Mouse (Mus musculus) left cerebral cortex, adult 2 months (tissue): ENCODE results near the gene Pgm5. TPM values are rescaled to one million over a fixed set of nuclear protein-coding genes. Genes with fewer than 3 reads are reported as not detected.

Source experiments
- DNase-seq, 2 experiments: peaks; one replicate each; pipeline ENCODE4 v3.0.0; 2021 to 2022; ENCODE audit warnings: low spot score in 2 of 2, mixed read lengths in 1 of 2; ENCODE audit errors: extremely low spot score in 1 of 2
- H3K27ac ChIP-seq: fragments of 200-600 bp; 2 replicates; pipeline ENCODE4 v1.8.1; 2022
- H3K4me3 ChIP-seq: fragments of 200-600 bp; 2 replicates; pipeline ENCODE4 v1.8.1; 2022
- CTCF ChIP-seq: fragments of 200-600 bp; IDR thresholded peaks from 2 replicates; pipeline ENCODE4 v1.8.1; 2022; ENCODE audit warnings: antibody characterized with exemption, mild to moderate bottlenecking, moderate library complexity
- intact Hi-C: fragments of 180-260 bp; cut with DNase I; formaldehyde crosslinking; loops from one replicate; pipeline ENCODE4 v1.15.1; 2025
- total RNA-seq, 2 experiments: library from RNA; stranded (reverse); gene quantifications; 2 replicates each; pipeline ENCODE4 v1.2.3; 2021

Gene Pgm5
- total RNA-seq, 2 experiments from 2014 or later, result 6.2 to 6.3 TPM

GRCm38 (mm10) chr19:24851456-24852315, 10.0 kb downstream of the Pgm5 start:
- TF ChIP-seq CTCF, result no peak
- Histone ChIP-seq H3K27ac (no peak overlapping the region), H3K4me3 (no peak overlapping the region)
- DNase-seq, result no peak
- intact Hi-C loops, result no loop called here

GRCm38 (mm10) chr19:24848844-24849243, 12.8 kb downstream of the Pgm5 start:
- intact Hi-C loops, result no loop called here

GRCm38 (mm10) chr19:24848345-24848744, 13.3 kb downstream of the Pgm5 start:
- intact Hi-C loops, result no loop called here
- no peak for TF ChIP-seq CTCF
- no peak for DNase-seq
- Histone ChIP-seq H3K4me3 (no peak overlapping the region), H3K27ac (no peak overlapping the region)

More at GRCm38 (mm10) chr19:24848844-24849243, 12.8 kb downstream of the Pgm5 start:
- Histone ChIP-seq H3K27ac (no peak overlapping the region), H3K4me3 (no peak overlapping the region)
- TF ChIP-seq CTCF, result no peak
- DNase-seq, result no peak

GRCm38 (mm10) chr19:24845007-24845546, 16.6 kb downstream of the Pgm5 start:
- Histone ChIP-seq H3K27ac (no peak overlapping the region), H3K4me3 (no peak overlapping the region)
- intact Hi-C loops, result no loop called here
- TF ChIP-seq CTCF, result no peak
- DNase-seq, result no peak

GRCm38 (mm10) chr19:24842080-24842479, 19.6 kb downstream of the Pgm5 start:
- no peak overlapping the region for H3K4me3 ChIP-seq
- no peak for TF ChIP-seq CTCF
- intact Hi-C loops, result no loop called here
- no peak for DNase-seq
- no peak overlapping the region for H3K27ac ChIP-seq

- no peak overlapping the region for H3K27ac ChIP-seq
- intact Hi-C loops, result no loop called here
- DNase-seq, result no peak
- no peak overlapping the region for H3K4me3 ChIP-seq
- TF ChIP-seq CTCF, result no peak
Measured at GRCm38 (mm10) chr19:24824517-24824916, 37.1 kb downstream of the Pgm5 start.

GRCm38 (mm10) chr19:24815661-24816221, 45.9 kb downstream of the Pgm5 start:
- TF ChIP-seq CTCF, result no peak
- intact Hi-C loops, result no loop called here
- no peak overlapping the region for H3K27ac ChIP-seq
- no peak for DNase-seq
- no peak overlapping the region for H3K4me3 ChIP-seq

- DNase-seq, result no peak
- H3K27ac ChIP-seq, result no peak overlapping the region
- no peak overlapping the region for H3K4me3 ChIP-seq
- intact Hi-C loops, result no loop called here
- no peak for TF ChIP-seq CTCF
Measured at GRCm38 (mm10) chr19:24812861-24813293, 48.8 kb downstream of the Pgm5 start.

GRCm38 (mm10) chr19:24812106-24812810, 49.4 kb downstream of the Pgm5 start:
- TF ChIP-seq CTCF, result no peak
- Histone ChIP-seq H3K27ac (no peak overlapping the region), H3K4me3 (no peak overlapping the region)
- intact Hi-C loops, result no loop called here
- no peak for DNase-seq

- Histone ChIP-seq H3K27ac (no peak overlapping the region), H3K4me3 (no peak overlapping the region)
- intact Hi-C loops, result no loop called here
- DNase-seq, result no peak
- TF ChIP-seq CTCF, result no peak
Measured at GRCm38 (mm10) chr19:24811451-24811850, 50.2 kb downstream of the Pgm5 start.

- no peak for TF ChIP-seq CTCF
- H3K27ac ChIP-seq, result no peak overlapping the region
- DNase-seq, result no peak
- H3K4me3 ChIP-seq, result no peak overlapping the region
- intact Hi-C loops, result no loop called here
Measured at GRCm38 (mm10) chr19:24806013-24806412, 55.6 kb downstream of the Pgm5 start.

- DNase-seq, result no peak
- no peak for TF ChIP-seq CTCF
- intact Hi-C loops, result no loop called here
- Histone ChIP-seq H3K27ac (no peak overlapping the region), H3K4me3 (no peak overlapping the region)
Measured at GRCm38 (mm10) chr19:24797606-24798005, 64.0 kb downstream of the Pgm5 start.
